Mouse (Mus musculus): ENCODE measurements around the gene Ccdc125.

DNA sequence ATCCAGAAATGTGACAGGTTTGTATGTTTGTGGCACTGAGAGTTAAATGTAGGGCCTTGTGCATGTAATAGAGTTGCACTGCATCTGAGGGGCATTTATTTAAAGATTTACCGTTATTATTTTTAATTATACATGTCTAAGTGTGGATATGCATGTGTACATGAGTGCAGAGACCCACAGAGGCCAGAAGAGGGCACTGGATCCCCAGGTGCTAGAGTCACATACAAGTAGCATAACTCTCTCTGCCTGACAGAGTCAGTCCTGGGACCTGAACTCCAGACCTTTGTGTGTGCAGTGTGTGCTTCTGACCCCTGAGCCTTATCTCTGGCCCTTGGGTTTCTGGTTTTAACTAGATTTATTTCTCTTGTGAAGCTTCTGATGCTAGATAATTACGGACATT, 14.8 kb downstream of the Ccdc125 start:
- TF ChIP-seq TCF12 (IDR thresholded peaks at IDR 0.05; ENCODE audit: low read depth, low read length) (no peak), MAX (IDR thresholded peaks at IDR 0.05; ENCODE audit: low read length) (no peak)

All from CH12.LX (cell line).